Mouse (Mus musculus) 3134 (cell line): ENCODE measurements around the gene Ptprk.

Experiments used
- DNase-seq: peaks from one replicate; pipeline ENCODE4 v3.0.0-alpha.2; 2011; ENCODE audit warnings: low spot score; ENCODE audit not compliant: insufficient read length; ENCODE audit errors: extremely low read depth

Ptprk gene

GRCm38 (mm10) chr10:28395610-28396519 is 321.2 kb downstream of the Ptprk start:
- DNase-seq = no peak

GRCm38 (mm10) chr10:28396520-28396915 is 321.9 kb downstream of the Ptprk start:
- no peak for DNase-seq

GRCm38 (mm10) chr10:28401796-28402195 is 327.2 kb downstream of the Ptprk start:
- DNase-seq = no peak

GRCm38 (mm10) chr10:28408980-28409379 is 334.4 kb downstream of the Ptprk start:
- no peak for DNase-seq

- DNase-seq = no peak
Observed at GRCm38 (mm10) chr10:28414823-28415222, 340.2 kb downstream of the Ptprk start.

- DNase-seq = no peak
Observed at GRCm38 (mm10) chr10:28422622-28423021, 348.0 kb downstream of the Ptprk start.

GRCm38 (mm10) chr10:28425371-28425770 is 350.8 kb downstream of the Ptprk start:
- DNase-seq = no peak

GRCm38 (mm10) chr10:28436084-28436483 is 361.5 kb downstream of the Ptprk start:
- no peak for DNase-seq

- no peak for DNase-seq
Observed at GRCm38 (mm10) chr10:28449853-28450252, 375.2 kb downstream of the Ptprk start.

- DNase-seq = no peak
Observed at GRCm38 (mm10) chr10:28450642-28451041, 376.0 kb downstream of the Ptprk start.

- no peak for DNase-seq
Observed at GRCm38 (mm10) chr10:28458027-28458426, 383.4 kb downstream of the Ptprk start.

- DNase-seq = no peak
Observed at GRCm38 (mm10) chr10:28459963-28460362, 385.3 kb downstream of the Ptprk start.

GRCm38 (mm10) chr10:28463706-28464105 is 389.1 kb downstream of the Ptprk start:
- no peak for DNase-seq

GRCm38 (mm10) chr10:28464766-28465548 is 390.3 kb downstream of the Ptprk start:
- no peak for DNase-seq

GRCm38 (mm10) chr10:28485574-28485973 is 411.0 kb downstream of the Ptprk start:
- DNase-seq = peak; percentile 1

GRCm38 (mm10) chr10:28491006-28491405 is 416.4 kb downstream of the Ptprk start:
- no peak for DNase-seq

GRCm38 (mm10) chr10:28492206-28492605 is 417.6 kb downstream of the Ptprk start:
- no peak for DNase-seq

GRCm38 (mm10) chr10:28492870-28493269 is 418.2 kb downstream of the Ptprk start:
- DNase-seq = no peak

- DNase-seq = no peak
Observed at GRCm38 (mm10) chr10:28493271-28493861, 418.7 kb downstream of the Ptprk start.

- DNase-seq = no peak
Observed at GRCm38 (mm10) chr10:28497791-28498190, 423.2 kb downstream of the Ptprk start.

- DNase-seq = no peak
Observed at GRCm38 (mm10) chr10:28498504-28498903, 423.9 kb downstream of the Ptprk start.
